Comparison of ENCODE assay signal across 8 mouse cellular contexts in genomic region chr11:62648591-62649391, GRCm38 (mm10). TPM values are rescaled to one million over a fixed set of nuclear protein-coding genes. Genes with fewer than 3 reads are reported as not detected.
A peak's percentile ranks its signal among the peaks of the same experiment; 100 is the strongest.
DNase-seq lines count a peak whose midpoint lies in the region; ATAC-seq and TF ChIP-seq lines count a peak whose summit lies in the region.

Gene Mmgt2 (plus strand): TSS chr11:62648664.

- peak; percentile 91 for DNase-seq in ES-CJ7 (ENCODE audit: low read depth, low spot score)
- peak; percentile 93 for DNase-seq in heart, postnatal 0 days (ENCODE audit: low spot score)
- DNase-seq in kidney, postnatal 4 days = peak; percentile 99
- peak; percentile 96 for DNase-seq in liver, postnatal 0 days

- H3K4me2 ChIP-seq in forebrain, embryonic 13.5 days = peak within 1 kb of the TSS; percentile 96
- peak within 1 kb of the TSS; percentile 96 for H3K4me2 ChIP-seq in heart, postnatal 0 days (ENCODE audit: low read depth, low read length)
- peak within 1 kb of the TSS; percentile 94 for H3K4me2 ChIP-seq in liver, postnatal 0 days (ENCODE audit: low read depth, low read length)
- H3K4me2 ChIP-seq in neural tube, embryonic 13.5 days = peak within 1 kb of the TSS; percentile 97

- H3K9me3 ChIP-seq in forebrain, embryonic 13.5 days (replicated peaks) = no peaks in the 10 kb centered on the region
- no peaks in the 10 kb centered on the region for H3K9me3 ChIP-seq in heart, postnatal 0 days (replicated peaks; ENCODE audit: control insufficient read depth, low read length)
- no peaks in the 10 kb centered on the region for H3K9me3 ChIP-seq in liver, postnatal 0 days (ENCODE audit: low read length)
- no peaks in the 10 kb centered on the region for H3K9me3 ChIP-seq in neural tube, embryonic 13.5 days

- peak within 1 kb of the TSS; percentile 85 for H3K9ac ChIP-seq in forebrain, embryonic 13.5 days
- peak within 1 kb of the TSS; percentile 74 for H3K9ac ChIP-seq in heart, postnatal 0 days (replicated peaks; ENCODE audit: low read depth, low read length)
- H3K9ac ChIP-seq in liver, postnatal 0 days (replicated peaks) = peak within 1 kb of the TSS; percentile 66
- H3K9ac ChIP-seq in neural tube, embryonic 13.5 days = peak within 1 kb of the TSS; percentile 87

- H3K4me1 ChIP-seq in forebrain, embryonic 13.5 days = peaks cover 59% of the 10 kb centered on the region
- H3K4me1 ChIP-seq in heart, postnatal 0 days (ENCODE audit: control insufficient read depth, insufficient read depth) = peaks cover 37% of the 10 kb centered on the region
- peaks cover 34% of the 10 kb centered on the region for H3K4me1 ChIP-seq in liver, postnatal 0 days (ENCODE audit: insufficient read depth)
- H3K4me1 ChIP-seq in neural tube, embryonic 13.5 days (replicated peaks) = peaks cover 57% of the 10 kb centered on the region
- peaks cover 7% of the 10 kb centered on the region for H3K4me1 ChIP-seq in testis, adult 2 months (ENCODE audit: control insufficient read depth, insufficient read depth, low read length)

- H3K27me3 ChIP-seq in forebrain, embryonic 13.5 days = no peaks in the 10 kb centered on the region
- no peaks in the 10 kb centered on the region for H3K27me3 ChIP-seq in heart, postnatal 0 days (ENCODE audit: control insufficient read depth, insufficient read depth, low read length)
- H3K27me3 ChIP-seq in liver, postnatal 0 days (ENCODE audit: insufficient read depth, low read length) = no peaks in the 10 kb centered on the region
- no peaks in the 10 kb centered on the region for H3K27me3 ChIP-seq in neural tube, embryonic 13.5 days
- H3K27me3 ChIP-seq in testis, adult 2 months (ENCODE audit: control insufficient read depth, insufficient read depth, low read length) = no peaks in the 10 kb centered on the region

- H3K36me3 ChIP-seq in forebrain, embryonic 13.5 days (ENCODE audit: poor library complexity, severe bottlenecking) = 0 out of 2 replicates have a peak, but pooled peaks cover 4% of the 10 kb centered on the region
- no peaks in the 10 kb centered on the region for H3K36me3 ChIP-seq in heart, postnatal 0 days (replicated peaks; ENCODE audit: control insufficient read depth, insufficient read depth, low read length)
- H3K36me3 ChIP-seq in liver, postnatal 0 days (replicated peaks; ENCODE audit: insufficient read depth, low read length) = peaks cover 6% of the 10 kb centered on the region; the same call in 1 of the 2 replicates
- H3K36me3 ChIP-seq in neural tube, embryonic 13.5 days = no peaks in the 10 kb centered on the region
- no peaks in the 10 kb centered on the region for H3K36me3 ChIP-seq in testis, adult 2 months (ENCODE audit: control insufficient read depth, insufficient read depth, low read length)

- under 1% methylated on average over 24 of the region's 53 CpGs for WGBS in forebrain, embryonic 13.5 days
- WGBS in heart, postnatal 0 days = under 1% methylated on average over 39 of the region's 53 CpGs
- WGBS in liver, postnatal 0 days (ENCODE audit: insufficient replicate concordance) = 2% methylated on average over 26 of the region's 53 CpGs
- under 1% methylated on average over 39 of the region's 53 CpGs for WGBS in neural tube, embryonic 13.5 days

- peak; percentile 92 for TF ChIP-seq CTCF in heart, postnatal 0 days (IDR thresholded peaks at IDR 0.05; ENCODE audit: low read depth)
- TF ChIP-seq CTCF in liver, postnatal 0 days (IDR thresholded peaks at IDR 0.05; ENCODE audit: low read depth) = peak; percentile 94
- TF ChIP-seq CTCF in testis, adult 2 months (IDR thresholded peaks at IDR 0.05; ENCODE audit: control insufficient read depth, insufficient read depth, insufficient replicate concordance, low read depth, low read length) = peak; percentile 67; the same call in 1 of the 2 replicates

- TF ChIP-seq POLR2A in testis, adult 2 months (IDR thresholded peaks at IDR 0.05; ENCODE audit: control insufficient read depth, low read depth, low read length) = no peak

- peak; percentile 49; the same call in 1 of the 2 replicates for ATAC-seq in cerebellum, adult (ENCODE audit: insufficient number of reproducible peaks, low FRiP score, low TSS enrichment)
- peak; percentile 87 for ATAC-seq in forebrain, embryonic 13.5 days
- peak; percentile 88 for ATAC-seq in heart, postnatal 0 days (ENCODE audit: insufficient read depth, low read depth)
- peak; percentile 92 for ATAC-seq in liver, postnatal 0 days
- ATAC-seq in neural tube, embryonic 13.5 days (ENCODE audit: low read depth) = peak; percentile 88

- peak within 1 kb of the TSS; percentile 72 for H3K4me3 ChIP-seq in forebrain, embryonic 13.5 days
- H3K4me3 ChIP-seq in heart, postnatal 0 days (ENCODE audit: low read depth, low read length) = peak within 1 kb of the TSS; percentile 73
- H3K4me3 ChIP-seq in liver, postnatal 0 days (ENCODE audit: low read depth, low read length) = peak within 1 kb of the TSS; percentile 69
- peak within 1 kb of the TSS; percentile 73 for H3K4me3 ChIP-seq in neural tube, embryonic 13.5 days
- peak within 1 kb of the TSS; percentile 80 for H3K4me3 ChIP-seq in testis, adult 2 months (ENCODE audit: control insufficient read depth, low read depth, low read length)

- no peak for TF ChIP-seq EP300 in heart, postnatal 0 days (IDR thresholded peaks at IDR 0.05; ENCODE audit: low read depth)
- no peak for TF ChIP-seq EP300 in liver, postnatal 0 days (IDR thresholded peaks at IDR 0.05; ENCODE audit: low read depth)

- H3K27ac ChIP-seq in forebrain, embryonic 13.5 days = peak within 1 kb of the TSS; percentile 65
- H3K27ac ChIP-seq in heart, postnatal 0 days (ENCODE audit: low read depth) = peak within 1 kb of the TSS; percentile 95
- H3K27ac ChIP-seq in liver, postnatal 0 days (ENCODE audit: low read depth) = peak within 1 kb of the TSS; percentile 68
- peak within 1 kb of the TSS; percentile 74 for H3K27ac ChIP-seq in neural tube, embryonic 13.5 days (replicated peaks)
- peak within 1 kb of the TSS; percentile 32 for H3K27ac ChIP-seq in testis, adult 2 months (ENCODE audit: control insufficient read depth, insufficient read depth, low read depth, low read length)

RNA-seq across cellular contexts. Expression of gene Mmgt2, which starts in this region (rescaled TPM):
- polyA plus RNA-seq in forebrain, embryonic 13.5 days (2015; fragmentation: Nextera tagmentation; extraction: Ambion mirVana) = 31.3 and 33.2 TPM in 2 replicates
- 11.1 and 36.0 TPM in 2 replicates for total RNA-seq in heart, postnatal 0 days (2014; rRNA removed; ENCODE audit: low replicate concordance)
- 38.9 and 40.6 TPM in 2 replicates for polyA plus RNA-seq in heart, postnatal 0 days (2015; fragmentation: Nextera tagmentation; extraction: Ambion mirVana)
- 7.8 and 9.6 TPM in 2 replicates for polyA plus RNA-seq in liver, postnatal 0 days (2015; fragmentation: Nextera tagmentation; extraction: Ambion mirVana)
- polyA plus RNA-seq in neural tube, embryonic 13.5 days (2015; fragmentation: Nextera tagmentation; extraction: Ambion mirVana) = 21.4 and 25.6 TPM in 2 replicates
- 5.2 and 8.6 TPM in 2 replicates for polyA plus RNA-seq in testis, adult 2 months (2012; rRNA removed)

Comparison
In these comparisons a context has a peak if more than half of its experiments do, and no peak if none do; other contexts are left out.
1. Peak in every context shown above with its lines: DNase-seq, ATAC-seq, H3K4me3 ChIP-seq and H3K27ac ChIP-seq.
2. H3K27ac ChIP-seq: peak in every context shown above with its lines; median percentile 95 in heart, postnatal 0 days; 74 in neural tube, embryonic 13.5 days; 68 in liver, postnatal 0 days; 65 in forebrain, embryonic 13.5 days; 32 in testis, adult 2 months.